Mouse (Mus musculus) forebrain, embryonic 15.5 days (tissue): Measurements from ENCODE around the gene Eri3. TPM values are rescaled to one million over a fixed set of nuclear protein-coding genes. Genes with fewer than 3 reads are reported as not detected.

Experiments
- ATAC-seq: fragments of 200-750 bp; cut with Nextera tagmentation; replicated peaks from 2 replicates; pipeline ENCODE4 v1.8.0; 2017; ENCODE audit warnings: mild to moderate bottlenecking, moderate TSS enrichment, moderate library complexity
- H3K27ac ChIP-seq: fragments of 300-500 bp; sonication (generic); replicated peaks from 2 replicates; pipeline ENCODE4 v1.5.1; 2015; ENCODE audit warnings: mild to moderate bottlenecking, inconsistent platforms
- H3K27me3 ChIP-seq: fragments of 300-500 bp; sonication (generic); 2 replicates; pipeline ENCODE4 v1.6.1; 2015; ENCODE audit warnings: inconsistent platforms
- H3K36me3 ChIP-seq: fragments of 300-500 bp; sonication (generic); 2 replicates; pipeline ENCODE4 v1.6.1; 2015; ENCODE audit warnings: mild to moderate bottlenecking, inconsistent platforms
- H3K4me1 ChIP-seq: fragments of 300-500 bp; sonication (generic); 2 replicates; pipeline ENCODE4 v1.6.1; 2015; ENCODE audit warnings: inconsistent platforms
- H3K4me2 ChIP-seq: fragments of 300-500 bp; sonication (generic); replicated peaks from 2 replicates; pipeline ENCODE4 v1.6.1; 2015; ENCODE audit warnings: mild to moderate bottlenecking, inconsistent platforms
- H3K4me3 ChIP-seq: fragments of 300-500 bp; sonication (generic); 2 replicates; pipeline ENCODE4 v1.5.1; 2015; ENCODE audit warnings: mild to moderate bottlenecking, inconsistent platforms
- H3K9ac ChIP-seq: fragments of 300-500 bp; sonication (generic); replicated peaks from 2 replicates; pipeline ENCODE4 v1.6.1; 2015; ENCODE audit warnings: mild to moderate bottlenecking, inconsistent platforms
- H3K9me3 ChIP-seq: fragments of 300-500 bp; sonication (generic); 2 replicates; pipeline ENCODE4 v1.6.1; 2016; ENCODE audit warnings: inconsistent platforms
- WGBS: fragments of 180-500 bp; shearing (Covaris S2); methylation state at CpG from one replicate; pipeline ENCODE4 v1.1.7; 2015; ENCODE audit warnings: mixed read lengths; 5-methylcytosine and 5-hydroxymethylcytosine counted together
- polyA plus RNA-seq: library from polyadenylated mRNA; unstranded; fragments of >200 nt; fragmentation: Nextera tagmentation; extraction: Ambion mirVana; gene quantifications from 2 replicates; pipeline ENCODE4 v1.2.1, GENCODE M21; 2015

Gene Eri3
- polyA plus RNA-seq, 1 experiment from 2014 or later: 255 TPM

GRCm38 (mm10) chr4:117546616-117547015 lies 3.5 kb upstream of the Eri3 start:
- H3K9ac ChIP-seq: no peak overlapping the region
- ATAC-seq: no peak
- no peak overlapping the region for H3K4me3 ChIP-seq
- H3K4me2 ChIP-seq: no peak overlapping the region
- no peak overlapping the region for H3K27ac ChIP-seq
- no peaks in the 10 kb centered on the region for H3K27me3 ChIP-seq
- H3K4me1 ChIP-seq: peaks cover 10% of the 10 kb centered on the region
- no peaks in the 10 kb centered on the region for H3K36me3 ChIP-seq
- H3K9me3 ChIP-seq: no peaks in the 10 kb centered on the region
- WGBS: 93% methylated on average over 6 of the region's 6 CpGs

GRCm38 (mm10) chr4:117549576-117549975 lies 589 bp upstream of the Eri3 start:
- no peak overlapping the region for H3K9ac ChIP-seq
- no peaks in the 10 kb centered on the region for H3K36me3 ChIP-seq
- H3K27ac ChIP-seq: no peak overlapping the region
- no peaks in the 10 kb centered on the region for H3K9me3 ChIP-seq
- no peaks in the 10 kb centered on the region for H3K27me3 ChIP-seq
- H3K4me2 ChIP-seq: peak overlapping the region; percentile 22
- 38% methylated on average over 6 of the region's 6 CpGs for WGBS
- peaks cover 16% of the 10 kb centered on the region for H3K4me1 ChIP-seq
- peak overlapping the region; percentile 66 for H3K4me3 ChIP-seq
- no peak for ATAC-seq

GRCm38 (mm10) chr4:117551144-117552000 lies 1.2 kb downstream of the Eri3 start:
- Histone ChIP-seq H3K27ac (peak overlapping the region; percentile 78; the same call in 1 of the 2 replicates), H3K4me1 (peaks cover 23% of the 10 kb centered on the region), H3K9me3 (no peaks in the 10 kb centered on the region), H3K36me3 (no peaks in the 10 kb centered on the region), H3K9ac (peak overlapping the region; percentile 75; the same call in 1 of the 2 replicates), H3K4me2 (peak overlapping the region; percentile 65), H3K4me3 (peak overlapping the region; percentile 66), H3K27me3 (no peaks in the 10 kb centered on the region)
- 63% methylated on average over 8 of the region's 8 CpGs for WGBS
- no peak for ATAC-seq

GRCm38 (mm10) chr4:117555495-117555894 lies 5.3 kb downstream of the Eri3 start:
- peaks cover 4% of the 10 kb centered on the region; the same call in 1 of the 2 replicates for H3K36me3 ChIP-seq
- peaks cover 34% of the 10 kb centered on the region for H3K4me1 ChIP-seq
- H3K4me3 ChIP-seq: no peak overlapping the region
- H3K27me3 ChIP-seq: no peaks in the 10 kb centered on the region
- 60% methylated on average over 2 of the region's 2 CpGs for WGBS
- no peaks in the 10 kb centered on the region for H3K9me3 ChIP-seq
- no peak overlapping the region for H3K9ac ChIP-seq
- no peak overlapping the region for H3K27ac ChIP-seq
- no peak for ATAC-seq
- H3K4me2 ChIP-seq: no peak overlapping the region

GRCm38 (mm10) chr4:117556372-117556771 lies 6.2 kb downstream of the Eri3 start:
- no peak for ATAC-seq

GRCm38 (mm10) chr4:117557068-117557645 lies 7.0 kb downstream of the Eri3 start:
- H3K9me3 ChIP-seq: no peaks in the 10 kb centered on the region
- WGBS: 80% methylated on average over 5 of the region's 5 CpGs
- no peaks in the 10 kb centered on the region for H3K27me3 ChIP-seq
- H3K4me2 ChIP-seq: no peak overlapping the region
- peaks cover 19% of the 10 kb centered on the region for H3K4me1 ChIP-seq
- H3K27ac ChIP-seq: no peak overlapping the region
- no peak overlapping the region for H3K9ac ChIP-seq
- no peak overlapping the region for H3K4me3 ChIP-seq
- no peak for ATAC-seq
- H3K36me3 ChIP-seq: peaks cover 4% of the 10 kb centered on the region; the same call in 1 of the 2 replicates

More at GRCm38 (mm10) chr4:117556372-117556771, 6.2 kb downstream of the Eri3 start:
- H3K4me3 ChIP-seq: no peak overlapping the region
- no peaks in the 10 kb centered on the region for H3K9me3 ChIP-seq
- H3K4me1 ChIP-seq: peaks cover 26% of the 10 kb centered on the region
- H3K4me2 ChIP-seq: no peak overlapping the region
- H3K9ac ChIP-seq: no peak overlapping the region
- peaks cover 4% of the 10 kb centered on the region; the same call in 1 of the 2 replicates for H3K36me3 ChIP-seq
- H3K27me3 ChIP-seq: no peaks in the 10 kb centered on the region
- 24% methylated on average over 5 of the region's 5 CpGs for WGBS
- no peak overlapping the region for H3K27ac ChIP-seq

GRCm38 (mm10) chr4:117563967-117564366 lies 13.8 kb downstream of the Eri3 start:
- 87% methylated on average over 9 of the region's 9 CpGs for WGBS
- Histone ChIP-seq H3K4me2 (no peak overlapping the region), H3K36me3 (peaks cover 13% of the 10 kb centered on the region), H3K4me3 (no peak overlapping the region), H3K4me1 (no peaks in the 10 kb centered on the region), H3K9me3 (no peaks in the 10 kb centered on the region), H3K27ac (no peak overlapping the region), H3K9ac (no peak overlapping the region), H3K27me3 (no peaks in the 10 kb centered on the region)
- ATAC-seq: no peak

- Histone ChIP-seq H3K9ac (no peak overlapping the region), H3K27ac (no peak overlapping the region), H3K4me3 (no peak overlapping the region), H3K27me3 (no peaks in the 10 kb centered on the region), H3K4me2 (no peak overlapping the region), H3K36me3 (peaks cover 11% of the 10 kb centered on the region), H3K9me3 (no peaks in the 10 kb centered on the region), H3K4me1 (no peaks in the 10 kb centered on the region)
- ATAC-seq: no peak
- 67% methylated on average over 2 of the region's 2 CpGs for WGBS
Measured at GRCm38 (mm10) chr4:117568846-117569245, 18.7 kb downstream of the Eri3 start.

- WGBS: 60% methylated on average over 5 of the region's 5 CpGs
- H3K27me3 ChIP-seq: no peaks in the 10 kb centered on the region
- H3K27ac ChIP-seq: no peak overlapping the region
- peaks cover 3% of the 10 kb centered on the region; the same call in 1 of the 2 replicates for H3K36me3 ChIP-seq
- no peak overlapping the region for H3K4me3 ChIP-seq
- H3K9ac ChIP-seq: no peak overlapping the region
- H3K9me3 ChIP-seq: no peaks in the 10 kb centered on the region
- ATAC-seq: no peak
- H3K4me1 ChIP-seq: no peaks in the 10 kb centered on the region
- no peak overlapping the region for H3K4me2 ChIP-seq
Measured at GRCm38 (mm10) chr4:117570964-117571363, 20.8 kb downstream of the Eri3 start.

GRCm38 (mm10) chr4:117577579-117577978 lies 27.4 kb downstream of the Eri3 start:
- no peak overlapping the region for H3K4me2 ChIP-seq
- peaks cover 3% of the 10 kb centered on the region; the same call in 1 of the 2 replicates for H3K36me3 ChIP-seq
- 94% methylated on average over 1 of the region's 1 CpGs for WGBS
- H3K9me3 ChIP-seq: no peaks in the 10 kb centered on the region
- no peak for ATAC-seq
- H3K27ac ChIP-seq: no peak overlapping the region
- H3K27me3 ChIP-seq: no peaks in the 10 kb centered on the region
- H3K9ac ChIP-seq: no peak overlapping the region
- H3K4me3 ChIP-seq: no peak overlapping the region
- no peaks in the 10 kb centered on the region for H3K4me1 ChIP-seq

GRCm38 (mm10) chr4:117581626-117582025 lies 31.5 kb downstream of the Eri3 start:
- H3K4me1 ChIP-seq: no peaks in the 10 kb centered on the region
- H3K27ac ChIP-seq: no peak overlapping the region
- peaks cover 26% of the 10 kb centered on the region for H3K36me3 ChIP-seq
- no peaks in the 10 kb centered on the region for H3K27me3 ChIP-seq
- no peak overlapping the region for H3K4me3 ChIP-seq
- no peak overlapping the region for H3K9ac ChIP-seq
- WGBS: 69% methylated on average over 9 of the region's 9 CpGs
- no peaks in the 10 kb centered on the region for H3K9me3 ChIP-seq
- ATAC-seq: no peak
- H3K4me2 ChIP-seq: no peak overlapping the region

- no peak for ATAC-seq
Measured at GRCm38 (mm10) chr4:117585995-117586394, 35.8 kb downstream of the Eri3 start.

More at GRCm38 (mm10) chr4:117585995-117586394, 35.8 kb downstream of the Eri3 start:
- Histone ChIP-seq H3K9ac (no peak overlapping the region), H3K36me3 (peaks cover 30% of the 10 kb centered on the region), H3K9me3 (no peaks in the 10 kb centered on the region), H3K4me1 (peaks cover 20% of the 10 kb centered on the region), H3K27ac (no peak overlapping the region), H3K4me2 (no peak overlapping the region), H3K27me3 (no peaks in the 10 kb centered on the region), H3K4me3 (no peak overlapping the region)
- WGBS: 83% methylated on average over 2 of the region's 2 CpGs
